Mouse (Mus musculus): ENCODE measurements around the gene Dcaf10. TPM values are rescaled to one million over a fixed set of nuclear protein-coding genes. Genes with fewer than 3 reads are reported as not detected.
"Not testable (repeated sequence)": the region's sequence is repeated elsewhere in the genome, so short reads cannot be mapped to it uniquely, and the experiment has no call there.

The Dcaf10 gene
- total RNA-seq, 1 experiment from 2014 or later, result 12.7 TPM

- no peak for ATAC-seq (replicated peaks; ENCODE audit: insufficient number of reproducible peaks, low FRiP score, low TSS enrichment, poor library complexity, severe bottlenecking)
Observed at GRCm38 (mm10) chr4:45392099-45392498, 50.2 kb downstream of the Dcaf10 start.

- ATAC-seq (replicated peaks; ENCODE audit: insufficient number of reproducible peaks, low FRiP score, low TSS enrichment, poor library complexity, severe bottlenecking), result no peak
Observed at GRCm38 (mm10) chr4:45392572-45392971, 50.7 kb downstream of the Dcaf10 start.

- ATAC-seq (replicated peaks; ENCODE audit: insufficient number of reproducible peaks, low FRiP score, low TSS enrichment, poor library complexity, severe bottlenecking), result no peak
Observed at GRCm38 (mm10) chr4:45392994-45393393, 51.1 kb downstream of the Dcaf10 start.

- ATAC-seq (replicated peaks; ENCODE audit: insufficient number of reproducible peaks, low FRiP score, low TSS enrichment, poor library complexity, severe bottlenecking), result peak; percentile 34; the same call in 1 of the 2 replicates
Observed at GRCm38 (mm10) chr4:45393658-45394057, 51.8 kb downstream of the Dcaf10 start.

- not testable (repeated sequence) for ATAC-seq (replicated peaks; ENCODE audit: insufficient number of reproducible peaks, low FRiP score, low TSS enrichment, poor library complexity, severe bottlenecking)
Observed at GRCm38 (mm10) chr4:45396211-45396610, 54.3 kb downstream of the Dcaf10 start.

- ATAC-seq (replicated peaks; ENCODE audit: insufficient number of reproducible peaks, low FRiP score, low TSS enrichment, poor library complexity, severe bottlenecking), result not testable (repeated sequence)
Observed at GRCm38 (mm10) chr4:45398315-45398714, 56.4 kb downstream of the Dcaf10 start.

- ATAC-seq (replicated peaks; ENCODE audit: insufficient number of reproducible peaks, low FRiP score, low TSS enrichment, poor library complexity, severe bottlenecking), result no peak
Observed at GRCm38 (mm10) chr4:45399421-45400210, 57.7 kb downstream of the Dcaf10 start.

GRCm38 (mm10) chr4:45402281-45402680 lies 60.4 kb downstream of the Dcaf10 start:
- no peak for ATAC-seq (replicated peaks; ENCODE audit: insufficient number of reproducible peaks, low FRiP score, low TSS enrichment, poor library complexity, severe bottlenecking)

- ATAC-seq (replicated peaks; ENCODE audit: insufficient number of reproducible peaks, low FRiP score, low TSS enrichment, poor library complexity, severe bottlenecking), result no peak
Observed at GRCm38 (mm10) chr4:45402878-45403498, 61.1 kb downstream of the Dcaf10 start.

GRCm38 (mm10) chr4:45403499-45403878 lies 61.6 kb downstream of the Dcaf10 start:
- no peak for ATAC-seq (replicated peaks; ENCODE audit: insufficient number of reproducible peaks, low FRiP score, low TSS enrichment, poor library complexity, severe bottlenecking)

- ATAC-seq (replicated peaks; ENCODE audit: insufficient number of reproducible peaks, low FRiP score, low TSS enrichment, poor library complexity, severe bottlenecking), result no peak
Observed at GRCm38 (mm10) chr4:45404086-45404485, 62.2 kb downstream of the Dcaf10 start.

- no peak for ATAC-seq (replicated peaks; ENCODE audit: insufficient number of reproducible peaks, low FRiP score, low TSS enrichment, poor library complexity, severe bottlenecking)
Observed at GRCm38 (mm10) chr4:45405315-45405714, 63.4 kb downstream of the Dcaf10 start.

GRCm38 (mm10) chr4:45406397-45406796 lies 64.5 kb downstream of the Dcaf10 start:
- ATAC-seq (replicated peaks; ENCODE audit: insufficient number of reproducible peaks, low FRiP score, low TSS enrichment, poor library complexity, severe bottlenecking), result no peak

- no peak for ATAC-seq (replicated peaks; ENCODE audit: insufficient number of reproducible peaks, low FRiP score, low TSS enrichment, poor library complexity, severe bottlenecking)
Observed at GRCm38 (mm10) chr4:45407001-45407702, 65.3 kb downstream of the Dcaf10 start.

- ATAC-seq (replicated peaks; ENCODE audit: insufficient number of reproducible peaks, low FRiP score, low TSS enrichment, poor library complexity, severe bottlenecking), result no peak
Observed at GRCm38 (mm10) chr4:45407703-45408334, 65.9 kb downstream of the Dcaf10 start.

- peak; percentile 87 for ATAC-seq (replicated peaks; ENCODE audit: insufficient number of reproducible peaks, low FRiP score, low TSS enrichment, poor library complexity, severe bottlenecking)
Observed at GRCm38 (mm10) chr4:45408427-45409132, 66.7 kb downstream of the Dcaf10 start, which contains the start of gene Slc25a51. Gene Slc25a51, minus strand, starts transcription at chr4:45408766.

GRCm38 (mm10) chr4:45409270-45409669 lies 67.4 kb downstream of the Dcaf10 start:
- ATAC-seq (replicated peaks; ENCODE audit: insufficient number of reproducible peaks, low FRiP score, low TSS enrichment, poor library complexity, severe bottlenecking), result peak; percentile 38

GRCm38 (mm10) chr4:45411181-45411790 lies 69.4 kb downstream of the Dcaf10 start:
- no peak for ATAC-seq (replicated peaks; ENCODE audit: insufficient number of reproducible peaks, low FRiP score, low TSS enrichment, poor library complexity, severe bottlenecking)

Measured in monocyte, adult 5-6 weeks (primary cell).